Mouse (Mus musculus): ENCODE measurements around the gene Xrcc1.

DNA sequence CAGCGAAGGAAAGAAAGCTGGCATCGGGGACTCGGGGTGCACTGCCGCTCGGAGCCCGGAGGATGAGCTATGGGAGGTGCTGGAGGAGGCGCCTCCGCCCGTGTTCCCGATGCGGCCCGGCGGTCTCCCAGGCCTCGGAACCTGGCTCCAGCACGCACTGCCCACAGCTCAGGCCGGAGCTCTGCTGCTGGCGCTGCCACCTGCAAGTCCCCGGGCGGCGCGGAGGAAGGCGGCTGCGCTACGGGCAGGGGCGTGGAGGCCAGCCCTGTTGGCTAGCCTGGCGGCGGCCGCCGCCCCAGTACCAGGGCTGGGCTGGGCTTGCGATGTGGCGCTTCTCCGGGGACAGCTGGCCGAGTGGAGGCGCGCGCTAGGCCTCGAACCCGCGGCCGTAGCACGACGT, 12.3 kb upstream of the Xrcc1 start:
- TF ChIP-seq CTCF (IDR thresholded peaks at IDR 0.05; ENCODE audit: low read depth, low read length) (no peak), GATA1 (IDR thresholded peaks at IDR 0.05; ENCODE audit: borderline replicate concordance, low read length) (no peak)

Measured in G1E (cell line).